Mouse (Mus musculus) myocyte (in vitro differentiated cells): ENCODE results near the gene Il17rd. TPM values are rescaled to one million over a fixed set of nuclear protein-coding genes. Genes with fewer than 3 reads are reported as not detected.

Source experiments
- H3K27me3 ChIP-seq: one replicate; pipeline ENCODE4 v1.6.1; 2011; ENCODE audit not compliant: control insufficient read depth, insufficient read depth, insufficient read length
- H3K36me3 ChIP-seq: one replicate; pipeline ENCODE4 v1.6.1; 2011; ENCODE audit not compliant: control insufficient read depth, insufficient read depth
- H3K4me2 ChIP-seq: one replicate; pipeline ENCODE4 v1.6.1; 2011; ENCODE audit warnings: low read depth, control low read depth
- H3K4me3 ChIP-seq: one replicate; pipeline ENCODE4 v1.5.1; 2011; ENCODE audit warnings: mild to moderate bottlenecking, control low read depth, moderate library complexity
- H3K79me2 ChIP-seq: one replicate; pipeline ENCODE4 v1.6.1; 2011; ENCODE audit not compliant: control insufficient read depth, insufficient read depth
- H3ac ChIP-seq: one replicate; pipeline ENCODE4 v1.6.1; 2011; ENCODE audit not compliant: control insufficient read depth, insufficient read length
- CEBPB ChIP-seq: IDR thresholded peaks from 2 replicates; pipeline ENCODE4 v1.6.1; 2011; ENCODE audit warnings: mild to moderate bottlenecking, moderate library complexity; ENCODE audit not compliant: poor library complexity, insufficient read depth, severe bottlenecking
- MAX ChIP-seq: IDR thresholded peaks from one replicate; pipeline ENCODE4 v1.6.1; 2011; ENCODE audit warnings: low read depth, mild to moderate bottlenecking, control low read depth
- MYOD1 ChIP-seq, 3 experiments: IDR thresholded peaks; one replicate each; pipeline ENCODE4 v1.6.1; 2011; ENCODE audit warnings: control low read depth in 2 of 3, low read depth in 2 of 3, mild to moderate bottlenecking in 2 of 3, moderate library complexity in 1 of 3; ENCODE audit not compliant: insufficient read length in 2 of 3, control insufficient read depth in 1 of 3
- MYOG ChIP-seq, 3 experiments: IDR thresholded peaks; one replicate each; pipeline ENCODE4 v1.6.1; 2011; ENCODE audit warnings: control low read depth in 2 of 3, low read depth in 2 of 3, mild to moderate bottlenecking in 2 of 3; ENCODE audit not compliant: insufficient read length in 2 of 3, control insufficient read depth in 1 of 3, insufficient read depth in 1 of 3
- POLR2A ChIP-seq: IDR thresholded peaks from one replicate; pipeline ENCODE4 v1.6.1; 2011; ENCODE audit warnings: low read depth, mild to moderate bottlenecking, control low read depth, moderate library complexity; ENCODE audit not compliant: insufficient read length
- POLR2AphosphoS2 ChIP-seq: IDR thresholded peaks from one replicate; pipeline ENCODE4 v1.6.1; 2011; ENCODE audit warnings: low read depth, control low read depth; ENCODE audit not compliant: insufficient read length
- SRF ChIP-seq: IDR thresholded peaks from one replicate; pipeline ENCODE4 v1.6.1; 2011; ENCODE audit warnings: low read depth; ENCODE audit not compliant: control insufficient read depth, insufficient read length
- TCF12 ChIP-seq: IDR thresholded peaks from one replicate; pipeline ENCODE4 v1.6.1; 2011; ENCODE audit warnings: mild to moderate bottlenecking, control low read depth; ENCODE audit not compliant: poor library complexity, insufficient read depth, severe bottlenecking
- TCF3 ChIP-seq: IDR thresholded peaks from one replicate; pipeline ENCODE4 v1.6.1; 2011; ENCODE audit warnings: low read depth, control low read depth; ENCODE audit not compliant: insufficient read length
- USF1 ChIP-seq: IDR thresholded peaks from one replicate; pipeline ENCODE4 v1.6.1; 2011; ENCODE audit warnings: low read depth, mild to moderate bottlenecking, control low read depth, moderate library complexity
- polyA plus RNA-seq: library from polyadenylated mRNA; unstranded; fragments of >200 nt; fragmentation: generic; extraction: Trizol; gene quantifications from one replicate; pipeline ENCODE4 v1.2.1, GENCODE M21; 2012; ENCODE audit warnings: missing spikeins

The Il17rd gene
- polyA plus RNA-seq, 1 experiment: 1.9 TPM

DNA sequence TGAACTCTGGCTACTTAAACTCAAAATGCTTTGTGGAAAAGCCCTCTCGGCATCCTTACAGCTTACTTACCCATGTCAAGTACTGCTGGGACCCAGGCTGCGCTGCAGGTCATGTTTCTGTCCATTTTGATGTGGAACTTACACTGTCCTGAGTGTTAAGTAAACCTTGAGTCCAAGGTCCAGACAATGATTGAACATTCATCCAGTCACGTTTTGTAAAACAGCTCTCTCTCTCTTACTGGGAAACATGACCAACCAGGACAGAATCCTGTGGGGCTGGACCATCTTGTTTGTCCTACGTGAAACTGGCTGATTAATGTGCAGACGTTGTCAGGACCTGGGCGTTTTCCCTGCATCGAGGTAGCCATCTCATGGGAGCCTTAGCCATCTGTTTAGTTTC lies 63.0 kb downstream of the Il17rd start:
- no peak overlapping the region for H3K4me3 ChIP-seq
- no peak for TF ChIP-seq CEBPB
- no peak overlapping the region for H3K4me2 ChIP-seq
- H3ac ChIP-seq: no peak overlapping the region
- no peaks in the 10 kb centered on the region for H3K36me3 ChIP-seq
- no peaks in the 10 kb centered on the region for H3K79me2 ChIP-seq
- no peaks in the 10 kb centered on the region for H3K27me3 ChIP-seq

DNA sequence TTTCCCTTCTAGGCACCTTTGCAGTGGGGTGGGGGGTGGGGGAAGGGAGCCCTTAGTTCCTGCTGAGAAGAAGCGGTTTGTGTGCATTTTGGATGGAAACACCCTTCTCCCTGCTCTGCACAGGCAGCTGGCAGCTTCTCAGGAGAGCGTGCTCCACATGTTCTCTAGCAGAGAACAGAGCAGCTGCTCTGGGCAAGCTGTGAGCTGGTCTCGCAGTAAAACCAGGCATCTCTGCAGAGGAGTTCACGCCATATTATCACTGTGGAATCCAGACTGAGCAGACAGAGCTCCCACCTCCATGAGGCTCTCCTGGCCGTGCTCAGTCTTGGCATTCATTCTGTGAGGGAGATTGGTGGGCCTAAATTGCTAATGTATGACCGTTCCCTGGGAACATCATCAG lies 64.0 kb downstream of the Il17rd start:
- no peak overlapping the region for H3ac ChIP-seq
- no peak overlapping the region for H3K4me3 ChIP-seq
- H3K36me3 ChIP-seq: no peaks in the 10 kb centered on the region
- TF ChIP-seq MYOD1 (IDR thresholded peaks at IDR 0.05; ENCODE audit: control insufficient read depth in 1 of 3, insufficient read length in 2 of 3, low read depth in 2 of 3) (peak in 2 of 3 experiments; percentile 39 to 50), MYOG (IDR thresholded peaks at IDR 0.05; ENCODE audit: control insufficient read depth in 1 of 3, insufficient read depth in 1 of 3, insufficient read length in 2 of 3, low read depth in 2 of 3) (peak in 1 of 3 experiments; percentile 76), POLR2A (no peak)
- H3K4me2 ChIP-seq: no peak overlapping the region
- H3K79me2 ChIP-seq: no peaks in the 10 kb centered on the region
- no peaks in the 10 kb centered on the region for H3K27me3 ChIP-seq

DNA sequence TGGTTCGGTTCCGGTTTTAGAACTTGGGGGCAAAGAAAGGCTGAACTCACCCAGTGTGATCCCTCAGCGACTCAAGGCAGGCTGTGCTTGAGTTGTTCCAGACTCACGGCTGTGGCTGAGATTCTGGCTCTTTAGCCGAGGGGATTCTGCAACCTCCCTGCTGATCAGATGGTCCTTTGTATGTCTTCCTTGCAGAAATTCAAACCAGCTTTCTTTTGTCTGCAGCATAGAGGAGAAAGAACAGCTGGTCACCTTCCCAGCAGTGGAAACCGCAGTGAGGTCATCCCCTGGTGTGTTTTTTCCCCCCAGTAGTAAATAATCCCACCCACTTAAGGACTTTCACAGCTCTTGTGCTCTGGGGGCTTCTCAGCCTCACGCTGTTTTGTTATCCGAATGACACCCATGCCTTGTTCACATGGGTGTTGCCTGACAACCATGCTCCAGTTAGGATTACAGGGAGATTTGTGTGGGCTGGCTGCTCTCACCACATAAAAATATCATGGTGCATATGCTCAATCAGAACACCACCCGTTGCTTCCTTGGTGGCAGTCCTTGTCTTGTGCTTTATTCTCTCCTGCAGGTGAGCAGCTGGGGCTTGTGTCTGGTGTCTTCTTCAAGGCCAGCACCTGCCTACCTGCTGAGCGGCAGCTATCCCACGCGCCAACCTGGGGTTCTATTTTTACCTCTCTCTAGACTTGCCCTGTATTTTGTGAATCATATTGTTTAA lies 67.2 kb downstream of the Il17rd start:
- TF ChIP-seq MYOD1 (IDR thresholded peaks at IDR 0.05; ENCODE audit: control insufficient read depth in 1 of 3, insufficient read length in 2 of 3, low read depth in 2 of 3) (peak in 2 of 3 experiments; percentile 76 to 77), POLR2A (no peak), POLR2AphosphoS2 (no peak)

DNA sequence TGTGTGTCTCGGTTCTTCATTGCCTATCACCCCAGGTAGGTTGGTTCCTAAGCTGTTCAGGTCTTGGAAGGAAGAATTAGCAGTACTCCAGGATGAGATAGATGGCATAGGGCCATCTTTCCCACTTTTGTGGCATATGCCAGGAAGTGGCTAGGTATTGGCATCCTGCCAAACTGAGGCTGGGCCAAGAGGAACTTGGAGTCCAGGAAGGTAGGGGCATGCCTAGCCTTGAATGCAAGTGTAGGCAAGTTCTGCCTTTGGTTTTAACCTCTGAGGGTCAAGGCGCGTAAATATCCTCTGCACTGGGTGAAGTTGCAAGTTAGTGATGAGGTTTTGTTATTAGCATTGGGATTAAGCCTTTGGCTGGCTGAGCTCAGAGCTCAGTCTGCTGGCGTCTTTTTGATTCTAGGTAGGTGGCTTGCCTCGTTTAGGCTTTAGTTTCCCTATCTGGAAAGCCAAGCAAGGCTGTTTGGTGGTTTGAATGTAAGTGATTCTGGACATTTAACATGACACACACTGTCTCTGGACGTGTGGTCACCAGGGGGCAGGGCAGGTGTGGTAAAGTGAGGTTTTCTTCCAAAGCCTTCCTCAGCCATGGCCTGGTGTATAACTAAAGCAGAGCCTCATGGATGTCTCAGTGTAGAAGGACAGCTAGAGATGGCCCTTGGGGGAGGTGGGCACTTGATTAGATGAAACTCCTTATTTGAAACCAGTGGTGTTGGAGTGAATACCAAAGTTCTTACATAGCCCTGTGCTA lies 70.2 kb downstream of the Il17rd start:
- no peaks in the 10 kb centered on the region for H3K79me2 ChIP-seq
- no peaks in the 10 kb centered on the region for H3K27me3 ChIP-seq
- TF ChIP-seq USF1: no peak
- no peak for TF ChIP-seq TCF3
- TF ChIP-seq SRF: no peak
- TF ChIP-seq MAX: no peak
- TF ChIP-seq CEBPB: no peak
- TF ChIP-seq POLR2A: no peak
- TF ChIP-seq TCF12: no peak
- TF ChIP-seq POLR2AphosphoS2: no peak

More for the DNA sequence above, 67.2 kb downstream of the Il17rd start:
- no peaks in the 10 kb centered on the region for H3K27me3 ChIP-seq
- H3K4me2 ChIP-seq: peak overlapping the region; percentile 52
- H3K79me2 ChIP-seq: no peaks in the 10 kb centered on the region
- H3K36me3 ChIP-seq: no peaks in the 10 kb centered on the region
- no peak overlapping the region for H3ac ChIP-seq
- H3K4me3 ChIP-seq: no peak overlapping the region

DNA sequence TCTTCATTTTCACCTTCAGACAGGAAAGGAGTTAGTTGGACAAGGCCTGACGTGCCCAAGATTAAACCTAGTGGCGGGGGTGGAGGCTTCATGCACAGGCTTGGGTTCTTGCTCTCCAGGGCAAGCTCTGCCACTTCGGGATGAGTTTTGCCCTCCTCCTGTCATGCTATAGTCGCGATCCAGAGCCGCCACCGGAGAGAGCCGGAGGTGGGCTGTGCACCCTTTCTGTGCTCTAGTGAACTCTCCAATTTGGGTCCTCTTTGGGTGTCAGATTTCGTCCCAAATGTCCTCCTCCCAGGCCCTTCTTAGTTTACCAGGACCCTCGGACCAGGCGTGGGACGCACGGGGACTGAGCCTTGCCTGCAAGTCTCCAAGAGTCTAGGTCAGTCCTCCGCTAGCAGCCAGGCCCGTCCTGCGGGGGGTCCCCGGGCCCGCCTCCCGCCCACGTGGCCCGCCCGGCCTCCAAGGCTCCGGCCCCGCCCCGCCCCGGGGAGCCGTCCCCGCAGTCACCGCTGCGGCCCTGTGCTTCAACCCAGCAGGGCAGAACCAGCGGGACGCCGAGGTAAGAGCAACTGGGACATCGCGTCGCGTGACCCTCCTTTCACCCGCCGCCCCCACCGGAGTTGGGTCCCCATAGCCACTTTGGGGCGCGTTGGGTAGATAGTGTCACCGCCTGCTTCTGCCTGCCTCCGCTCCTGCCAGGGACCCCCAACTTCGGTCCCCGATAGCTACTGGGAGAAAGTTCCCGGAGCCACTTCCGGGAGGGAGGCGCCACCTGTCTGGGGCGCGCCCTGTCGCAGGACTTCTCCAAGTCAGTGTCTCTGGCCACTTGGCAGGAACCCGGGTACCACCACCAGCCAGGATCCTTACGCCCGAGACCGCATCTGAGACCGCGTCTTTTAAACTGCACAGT lies 75.9 kb downstream of the Il17rd start, which contains the start of gene Arhgef3:
Gene Arhgef3, plus strand, starts transcription at position 538 of the 913 bp plus-strand sequence.
- no peaks in the 10 kb centered on the region for H3K79me2 ChIP-seq
- peak within 1 kb of the TSS; percentile 7 for H3ac ChIP-seq
- TF ChIP-seq POLR2A (peak; percentile 58), MYOD1 (IDR thresholded peaks at IDR 0.05; ENCODE audit: control insufficient read depth in 1 of 3, insufficient read length in 2 of 3, low read depth in 2 of 3) (no peak), MYOG (IDR thresholded peaks at IDR 0.05; ENCODE audit: control insufficient read depth in 1 of 3, insufficient read depth in 1 of 3, insufficient read length in 2 of 3, low read depth in 2 of 3) (peak in 1 of 3 experiments; percentile 22), POLR2AphosphoS2 (peak; percentile 26)
- peak within 1 kb of the TSS; percentile 91 for H3K4me2 ChIP-seq
- H3K4me3 ChIP-seq: peak within 1 kb of the TSS; percentile 42
- H3K36me3 ChIP-seq: no peaks in the 10 kb centered on the region
- no peaks in the 10 kb centered on the region for H3K27me3 ChIP-seq

More for the DNA sequence above, 70.2 kb downstream of the Il17rd start:
- Histone ChIP-seq H3K36me3 (no peaks in the 10 kb centered on the region), H3ac (no peak overlapping the region), H3K4me2 (no peak overlapping the region), H3K4me3 (no peak overlapping the region)
